10 mouse cellular contexts compared by ENCODE assay signal in the genomic region with DNA sequence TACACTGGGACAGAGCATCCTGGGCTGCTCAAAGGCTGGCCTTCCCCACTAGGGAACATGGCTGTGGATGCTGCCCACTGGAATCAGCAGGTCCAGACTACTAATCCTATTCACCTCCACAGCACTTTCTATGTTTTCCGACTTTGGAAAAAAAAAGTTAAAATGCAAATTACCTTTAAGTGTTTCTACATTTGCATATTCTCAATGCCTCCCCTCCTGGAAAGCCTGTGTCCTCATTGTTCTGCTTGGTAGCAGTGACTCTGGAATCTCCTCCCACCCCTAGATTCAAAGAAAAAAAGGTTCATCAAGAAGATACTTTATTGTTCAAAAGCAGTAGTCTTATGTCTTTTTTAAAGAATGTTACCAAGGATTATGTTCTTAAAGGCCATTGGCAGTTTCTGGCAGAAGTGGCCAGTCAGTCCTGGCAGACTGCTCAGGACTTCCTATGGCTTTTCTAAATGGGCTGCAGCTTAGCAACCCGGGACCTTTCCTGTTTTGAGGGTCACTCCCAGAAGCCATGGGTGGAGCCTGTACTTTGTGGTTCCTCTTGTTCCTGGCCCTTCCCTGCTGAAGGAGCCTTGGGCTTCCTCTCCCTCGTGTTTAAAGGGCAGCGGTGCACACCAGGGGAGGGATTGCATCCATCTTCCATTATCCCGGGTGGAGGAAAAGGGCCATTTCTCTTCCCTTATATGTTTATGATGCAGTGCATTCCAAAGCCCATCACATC. TPM values are rescaled to one million over a fixed set of nuclear protein-coding genes. Genes with fewer than 3 reads are reported as not detected.
DNase-seq lines count a peak whose midpoint lies in the region; ATAC-seq lines count a peak whose summit lies in the region.
"Had no signal": no experiment of that assay in that cellular context is flagged by ENCODE, and none has a peak within 500 bp of the region (broad histone marks: within the 10 kb centered on the region; RNA-seq: fewer than 3 reads in every experiment).

No protein-coding gene starts in this region.

- H3K9ac ChIP-seq in forebrain, embryonic 16.5 days (replicated peaks; ENCODE audit: low read depth, low read length), result no peak overlapping the region
- no peak overlapping the region for H3K9ac ChIP-seq in hindbrain, embryonic 11.5 days (ENCODE audit: low read depth, low read length)

- 9% methylated on average over 5 of the region's 5 CpGs for WGBS in forebrain, embryonic 10.5 days
- 12% methylated on average over 5 of the region's 5 CpGs for WGBS in forebrain, embryonic 16.5 days
- WGBS in hindbrain, embryonic 11.5 days, result 11% methylated on average over 5 of the region's 5 CpGs

- no peak for DNase-seq in forebrain, embryonic 10.5 days (ENCODE audit: extremely low spot score, low spot score)
- DNase-seq in adrenal gland, postnatal 36 days, result peak; percentile 34 to 46
- DNase-seq in hindbrain, embryonic 11.5 days (ENCODE audit: low spot score), result peak; percentile 51
- peak; percentile 68 for DNase-seq in lung, postnatal 14 days
- no peak for DNase-seq in urinary bladder, adult 2 months (ENCODE audit: low spot score)
- no peak for DNase-seq in thymus, postnatal 0 days (ENCODE audit: low spot score)
- no peak for DNase-seq in cerebellum, adult 11 months
- DNase-seq: B cell, adult 2 months had no signal

- no peak overlapping the region for H3K4me3 ChIP-seq in forebrain, embryonic 10.5 days
- H3K4me3 ChIP-seq in forebrain, embryonic 16.5 days (replicated peaks; ENCODE audit: low read length), result no peak overlapping the region
- no peak overlapping the region for H3K4me3 ChIP-seq in hindbrain, embryonic 11.5 days (ENCODE audit: low read depth, low read length)

- no peak overlapping the region for H3K4me2 ChIP-seq in forebrain, embryonic 16.5 days (ENCODE audit: low read length)
- 0 out of 2 replicates have a peak overlapping the region, but pooled peaks have one; percentile 19 for H3K4me2 ChIP-seq in hindbrain, embryonic 11.5 days (replicated peaks; ENCODE audit: low read depth, low read length)

- peak overlapping the region; percentile 54 for H3K27ac ChIP-seq in forebrain, embryonic 10.5 days
- no peak overlapping the region for H3K27ac ChIP-seq in forebrain, embryonic 16.5 days (ENCODE audit: low read length)
- peak overlapping the region; percentile 25; the same call in 1 of the 2 replicates for H3K27ac ChIP-seq in hindbrain, embryonic 11.5 days (ENCODE audit: low read depth, low read length)

- H3K9me3 ChIP-seq in forebrain, embryonic 10.5 days, result no peaks in the 10 kb centered on the region
- no peaks in the 10 kb centered on the region for H3K9me3 ChIP-seq in forebrain, embryonic 16.5 days (ENCODE audit: control insufficient read depth, low read length)
- H3K9me3 ChIP-seq in hindbrain, embryonic 11.5 days (ENCODE audit: control insufficient read depth, low read length), result no peaks in the 10 kb centered on the region

- no peak; the same call in 1 of the 2 replicates for ATAC-seq in forebrain, embryonic 16.5 days
- peak; percentile 34; the same call in 1 of the 2 replicates for ATAC-seq in hindbrain, embryonic 11.5 days (ENCODE audit: low FRiP score)

- peaks cover 81% of the 10 kb centered on the region for H3K27me3 ChIP-seq in forebrain, embryonic 10.5 days (ENCODE audit: poor library complexity, severe bottlenecking)
- H3K27me3 ChIP-seq in forebrain, embryonic 16.5 days (replicated peaks; ENCODE audit: control insufficient read depth, insufficient read depth, low read length), result no peaks in the 10 kb centered on the region
- no peaks in the 10 kb centered on the region for H3K27me3 ChIP-seq in hindbrain, embryonic 11.5 days (ENCODE audit: control insufficient read depth, insufficient read depth, low read length)

- peaks cover 6% of the 10 kb centered on the region; the same call in 1 of the 2 replicates for H3K36me3 ChIP-seq in forebrain, embryonic 10.5 days (replicated peaks)
- no peaks in the 10 kb centered on the region for H3K36me3 ChIP-seq in forebrain, embryonic 16.5 days (ENCODE audit: control insufficient read depth, insufficient read depth)
- no peaks in the 10 kb centered on the region for H3K36me3 ChIP-seq in hindbrain, embryonic 11.5 days (ENCODE audit: control insufficient read depth, insufficient read depth, low read length)

- H3K4me1 ChIP-seq in forebrain, embryonic 10.5 days, result peaks cover 56% of the 10 kb centered on the region
- H3K4me1 ChIP-seq in forebrain, embryonic 16.5 days (replicated peaks; ENCODE audit: control insufficient read depth, insufficient read depth, low read length), result peaks cover 9% of the 10 kb centered on the region
- peaks cover 15% of the 10 kb centered on the region for H3K4me1 ChIP-seq in hindbrain, embryonic 11.5 days (replicated peaks; ENCODE audit: control insufficient read depth, insufficient read depth, low read length)

RNA-seq across cellular contexts. Expression of a gene that starts 54.5 kb away (rescaled TPM):
- polyA plus RNA-seq in forebrain, embryonic 10.5 days (2016; fragmentation: Nextera tagmentation; extraction: Ambion mirVana), result 1.2 and 1.5 TPM in 2 replicates
- 4.1 and 8.1 TPM in 2 replicates for polyA plus RNA-seq in forebrain, embryonic 16.5 days (2015; fragmentation: Nextera tagmentation; extraction: Ambion mirVana)
- total RNA-seq in adrenal gland, postnatal 36 days (2021), result not detected
- polyA plus RNA-seq in hindbrain, embryonic 11.5 days (2014; fragmentation: Nextera tagmentation; extraction: Ambion mirVana), result 30.0 and 36.2 TPM in 2 replicates
- polyA plus RNA-seq in urinary bladder, adult 2 months (2012; rRNA removed), result not detected in 2 replicates
- polyA plus RNA-seq in thymus, postnatal 0 days (2015; fragmentation: Nextera tagmentation; extraction: Ambion mirVana), result 0.09 and 0.17 TPM in 2 replicates
- total RNA-seq: liver, adult 2 months had no signal
- polyA plus RNA-seq: liver, adult 2 months had no signal

Comparison
In these comparisons a context has a peak if more than half of its experiments do, and no peak if none do; other contexts are left out.
1. DNase-seq: peak in adrenal gland, postnatal 36 days (2 of 2), hindbrain, embryonic 11.5 days (single experiment) and lung, postnatal 14 days (single experiment); none in forebrain, embryonic 10.5 days (single experiment), urinary bladder, adult 2 months (single experiment), thymus, postnatal 0 days (single experiment) and cerebellum, adult 11 months (single experiment).